Mouse (Mus musculus) lung, postnatal 0 days (tissue): ENCODE measurements at regions not wholly inside any gene's neighbourhood (a gene's known extent, or its start where the extent isn't known, plus 50 kb on each side); places are given as distances from the start of the nearest gene placed in this dataset.

Experiments used
- ATAC-seq: fragments of 200-750 bp; cut with Nextera tagmentation; 2 replicates; pipeline ENCODE4 v1.8.0; 2017; ENCODE audit warnings: moderate library complexity
- DNase-seq: peaks from one replicate; pipeline ENCODE4 v3.0.0-alpha.2; 2016; ENCODE audit warnings: low spot score
- H3K27ac ChIP-seq: fragments of 300-500 bp; sonication (generic); 2 replicates; pipeline ENCODE4 v1.5.1; 2014; ENCODE audit warnings: antibody characterized with exemption, mild to moderate bottlenecking, low read length, mixed read lengths
- H3K27me3 ChIP-seq: fragments of 300-500 bp; sonication (generic); replicated peaks from 2 replicates; pipeline ENCODE4 v1.6.1; 2014; ENCODE audit warnings: low read length, mixed read lengths; ENCODE audit not compliant: insufficient read depth
- H3K36me3 ChIP-seq: fragments of 300-500 bp; sonication (generic); 2 replicates; pipeline ENCODE4 v1.6.1; 2014; ENCODE audit warnings: low read length, mixed read lengths; ENCODE audit not compliant: insufficient read depth
- H3K4me1 ChIP-seq: fragments of 300-500 bp; sonication (generic); 2 replicates; pipeline ENCODE4 v1.6.1; 2014; ENCODE audit warnings: antibody characterized with exemption, low read depth, low read length, mixed read lengths; ENCODE audit not compliant: insufficient read depth
- H3K4me2 ChIP-seq: fragments of 300-500 bp; sonication (generic); replicated peaks from 2 replicates; pipeline ENCODE4 v1.6.1; 2014; ENCODE audit warnings: low read depth, mild to moderate bottlenecking, low read length, moderate library complexity, mixed read lengths
- H3K4me3 ChIP-seq: fragments of 300-500 bp; sonication (generic); 2 replicates; pipeline ENCODE4 v1.5.1; 2014; ENCODE audit warnings: low read depth, low read length
- H3K9ac ChIP-seq: fragments of 300-500 bp; sonication (generic); replicated peaks from 2 replicates; pipeline ENCODE4 v1.6.1; 2014; ENCODE audit warnings: low read depth, mild to moderate bottlenecking
- H3K9me3 ChIP-seq: fragments of 300-500 bp; sonication (generic); 2 replicates; pipeline ENCODE4 v1.6.1; 2016; ENCODE audit warnings: low read length, mixed read lengths
- CTCF ChIP-seq: IDR thresholded peaks from 2 replicates; pipeline ENCODE4 v1.5.1; 2016; ENCODE audit warnings: antibody characterized with exemption, mild to moderate bottlenecking
- EP300 ChIP-seq: IDR thresholded peaks from 2 replicates; pipeline ENCODE4 v1.6.1; 2016; ENCODE audit warnings: antibody characterized with exemption, mild to moderate bottlenecking, control low read depth
- WGBS: fragments of 180-500 bp; shearing (Covaris S2); extraction: QIAGEN DNeasy Blood & Tissue Kit; methylation state at CpG from one replicate; pipeline ENCODE4 v1.1.7; 2014; 5-methylcytosine and 5-hydroxymethylcytosine counted together

DNA sequence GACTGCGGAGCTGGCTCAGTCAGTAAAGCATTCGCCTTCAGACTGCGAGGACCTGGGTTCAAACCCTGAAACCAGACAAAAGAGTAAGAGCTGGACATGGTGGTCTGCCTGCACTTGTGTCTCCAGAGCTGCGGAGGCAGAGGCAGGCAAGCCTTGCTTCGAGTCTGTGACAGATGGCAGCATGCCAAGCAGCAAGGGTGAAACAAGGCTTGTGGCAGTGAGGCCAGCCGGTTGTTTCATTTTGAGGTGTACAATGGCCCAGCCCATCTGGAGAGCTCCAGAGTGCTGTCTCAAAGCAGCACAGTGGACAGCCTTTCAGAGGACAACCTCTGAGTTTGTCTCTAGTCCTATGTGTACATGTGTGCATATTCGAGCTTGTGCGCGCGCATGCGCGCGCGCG, 225.9 kb downstream of the Prex1 start:
- TF ChIP-seq CTCF: no peak
- TF ChIP-seq EP300: no peak
- Histone ChIP-seq H3K4me2 (no peak overlapping the region), H3K9me3 (no peaks in the 10 kb centered on the region), H3K4me3 (no peak overlapping the region), H3K9ac (no peak overlapping the region), H3K36me3 (no peaks in the 10 kb centered on the region), H3K27ac (no peak overlapping the region), H3K4me1 (no peaks in the 10 kb centered on the region), H3K27me3 (no peaks in the 10 kb centered on the region)
- DNase-seq (no peak), ATAC-seq (no peak)
- WGBS: 76% methylated on average over 15 of the region's 15 CpGs

DNA sequence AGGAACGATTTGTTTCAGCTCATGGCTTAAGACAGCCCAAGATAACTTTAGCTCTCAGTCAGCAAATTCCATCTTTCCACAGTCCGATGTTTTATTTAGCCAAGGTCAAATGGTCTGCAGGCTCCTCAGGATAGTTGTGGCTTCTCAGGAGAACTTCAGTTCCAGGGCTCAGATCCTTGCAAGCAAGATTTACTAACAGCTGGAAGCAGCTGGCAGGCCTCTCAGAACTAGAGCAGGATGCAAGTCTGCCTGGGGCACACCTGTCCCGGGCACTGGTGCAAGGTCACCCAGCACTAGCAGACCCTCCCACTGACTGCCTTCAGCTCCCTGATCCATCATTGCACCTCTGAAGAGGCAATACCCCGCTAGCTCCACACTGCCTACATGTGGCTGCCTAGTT, 227.8 kb downstream of the Prex1 start:
- no peak overlapping the region for H3K4me2 ChIP-seq
- no peaks in the 10 kb centered on the region for H3K9me3 ChIP-seq
- ATAC-seq: no peak
- no peak overlapping the region for H3K27ac ChIP-seq
- no peak for DNase-seq
- 39% methylated on average over 4 of the region's 4 CpGs for WGBS
- TF ChIP-seq EP300 (no peak), CTCF (peak; percentile 21; the same call in 1 of the 2 replicates)
- H3K4me1 ChIP-seq: no peaks in the 10 kb centered on the region
- no peaks in the 10 kb centered on the region for H3K27me3 ChIP-seq
- no peak overlapping the region for H3K4me3 ChIP-seq
- no peak overlapping the region for H3K9ac ChIP-seq
- no peaks in the 10 kb centered on the region for H3K36me3 ChIP-seq

DNA sequence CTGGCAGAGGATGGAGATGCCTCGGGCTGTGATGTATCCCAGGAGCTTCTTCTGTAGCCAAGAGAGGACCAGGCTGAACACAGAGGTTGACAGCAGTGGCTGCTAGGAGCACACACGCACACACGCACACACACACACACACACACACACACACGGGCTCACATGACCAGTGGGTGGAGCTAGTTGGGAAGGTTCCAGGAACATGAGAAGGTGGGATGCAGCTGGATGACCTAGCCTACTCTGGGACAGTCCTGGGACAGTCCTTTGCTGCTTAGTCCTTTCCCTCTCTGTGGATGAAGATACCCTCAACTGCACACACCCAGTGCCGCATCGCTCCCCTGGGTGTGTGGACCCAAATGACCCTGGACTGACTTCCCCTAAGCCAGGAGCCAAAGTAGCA, 228.3 kb downstream of the Prex1 start:
- no peak for TF ChIP-seq CTCF
- no peak for TF ChIP-seq EP300
- ATAC-seq (no peak), DNase-seq (no peak)
- H3K9me3 ChIP-seq: no peaks in the 10 kb centered on the region
- H3K36me3 ChIP-seq: no peaks in the 10 kb centered on the region
- 71% methylated on average over 6 of the region's 6 CpGs for WGBS
- no peaks in the 10 kb centered on the region for H3K4me1 ChIP-seq
- no peaks in the 10 kb centered on the region for H3K27me3 ChIP-seq
- H3K27ac ChIP-seq: no peak overlapping the region
- H3K4me2 ChIP-seq: no peak overlapping the region
- no peak overlapping the region for H3K9ac ChIP-seq
- no peak overlapping the region for H3K4me3 ChIP-seq

DNA sequence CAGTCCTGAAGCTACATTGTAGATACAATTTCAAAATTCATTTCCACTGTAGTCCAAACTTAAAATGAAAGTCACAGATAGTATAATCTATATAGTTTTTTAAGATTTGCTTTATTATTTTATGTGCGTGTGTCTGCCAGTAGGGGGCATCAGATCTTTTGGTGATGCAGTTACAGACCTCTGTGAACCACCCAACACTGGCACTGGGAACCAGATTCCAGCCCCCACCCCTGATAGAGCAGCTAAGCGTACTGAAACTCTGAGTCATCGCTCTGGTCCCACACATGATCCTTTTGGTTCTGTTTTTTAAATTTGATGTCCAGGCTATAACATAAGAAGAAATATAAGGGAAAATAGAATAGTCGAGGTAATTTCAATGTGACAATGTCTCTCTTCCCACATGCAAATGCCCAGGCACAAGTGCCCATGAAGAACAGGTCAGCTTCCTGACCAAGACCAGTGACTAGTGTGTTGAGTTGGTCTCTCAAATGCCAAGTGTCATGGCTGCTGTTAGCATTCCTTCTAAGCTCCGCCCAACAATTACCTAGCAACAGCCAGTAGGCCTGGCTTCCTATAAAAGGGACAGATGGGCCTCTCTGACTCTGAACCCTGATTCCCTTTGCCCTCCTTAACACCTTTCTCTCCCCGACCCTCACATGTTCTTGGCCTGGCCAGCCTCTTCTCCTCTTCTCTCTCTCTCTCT, 229.9 kb downstream of the Prex1 start:
- TF ChIP-seq CTCF (no peak; the same call in 1 of the 2 replicates), EP300 (no peak)
- H3K27me3 ChIP-seq: no peaks in the 10 kb centered on the region
- DNase-seq: no peak
- 83% methylated on average over 6 of the region's 6 CpGs for WGBS
- no peak for ATAC-seq
- H3K4me1 ChIP-seq: no peaks in the 10 kb centered on the region
- H3K36me3 ChIP-seq: no peaks in the 10 kb centered on the region
- H3K9ac ChIP-seq: no peak overlapping the region
- H3K4me2 ChIP-seq: no peak overlapping the region
- no peaks in the 10 kb centered on the region for H3K9me3 ChIP-seq
- no peak overlapping the region for H3K27ac ChIP-seq
- H3K4me3 ChIP-seq: no peak overlapping the region

DNA sequence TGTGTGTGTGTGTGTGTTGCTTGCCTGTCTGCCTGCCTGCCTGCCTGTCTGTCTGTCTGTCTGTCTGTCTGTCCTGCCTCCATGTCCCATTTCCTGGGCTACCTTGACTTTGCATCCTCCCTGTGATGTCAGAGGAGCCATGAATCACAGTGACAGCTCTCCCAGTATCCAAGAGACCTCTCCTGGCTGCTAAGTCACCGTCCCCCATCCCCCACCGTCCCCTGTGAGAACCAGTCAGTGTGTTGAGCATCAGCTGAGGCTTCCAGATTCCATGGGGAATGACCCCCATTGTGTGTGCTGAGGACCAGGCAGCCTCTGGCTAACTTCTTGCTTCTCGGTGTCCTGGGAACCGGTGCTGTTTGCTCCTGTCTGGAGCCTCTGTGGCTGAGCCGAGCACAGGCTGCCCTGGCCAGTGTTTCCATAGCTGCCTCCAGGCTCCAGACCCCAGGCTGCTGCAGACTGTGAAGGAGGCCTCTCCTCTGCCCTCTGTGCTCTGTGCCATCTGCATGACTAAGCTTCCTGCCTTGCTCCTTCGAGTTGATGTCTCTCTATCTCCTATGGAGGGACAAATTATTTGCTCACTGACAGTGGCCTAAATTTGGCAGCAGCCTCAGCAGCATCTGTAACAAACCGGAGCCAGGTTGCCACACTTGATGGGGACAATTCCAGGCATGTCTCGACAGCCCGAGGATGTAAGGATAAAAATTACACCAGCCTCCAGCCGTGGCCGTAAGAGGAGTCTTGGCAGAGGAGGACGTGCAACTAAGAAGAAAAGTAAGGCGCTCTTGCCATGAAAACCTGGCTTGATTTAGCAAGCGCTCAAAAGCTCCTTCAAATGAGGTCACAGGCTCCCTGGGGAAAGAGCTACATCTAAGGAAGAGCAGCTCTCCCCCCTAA, 230.7 kb downstream of the Prex1 start:
- DNase-seq (no peak), ATAC-seq (no peak)
- H3K27ac ChIP-seq: no peak overlapping the region
- H3K9me3 ChIP-seq: no peaks in the 10 kb centered on the region
- no peak overlapping the region for H3K9ac ChIP-seq
- no peak overlapping the region for H3K4me2 ChIP-seq
- H3K27me3 ChIP-seq: no peaks in the 10 kb centered on the region
- H3K36me3 ChIP-seq: no peaks in the 10 kb centered on the region
- TF ChIP-seq CTCF: no peak
- no peak for TF ChIP-seq EP300
- H3K4me1 ChIP-seq: no peaks in the 10 kb centered on the region
- no peak overlapping the region for H3K4me3 ChIP-seq
- 51% methylated on average over 14 of the region's 14 CpGs for WGBS

DNA sequence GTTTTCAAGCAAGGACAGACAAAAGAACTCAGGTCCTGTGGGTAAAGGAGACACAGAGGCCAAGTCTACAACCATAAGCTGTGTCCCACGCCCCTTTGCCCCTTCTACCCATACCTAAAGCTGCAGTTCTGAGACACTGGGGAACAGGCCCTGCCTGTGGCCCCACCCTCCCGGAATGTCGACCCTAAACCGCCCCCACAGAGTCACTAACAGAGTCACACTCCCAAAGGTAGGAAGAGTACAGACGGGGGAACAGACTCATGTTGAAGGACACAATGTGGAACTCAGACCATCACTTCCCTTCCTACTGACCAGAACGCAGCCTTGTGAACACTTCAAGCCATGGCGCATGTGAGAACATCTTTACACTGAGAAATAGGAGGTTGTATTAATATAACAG, 231.9 kb downstream of the Prex1 start:
- 85% methylated on average over 7 of the region's 7 CpGs for WGBS
- no peaks in the 10 kb centered on the region for H3K9me3 ChIP-seq
- H3K4me1 ChIP-seq: no peaks in the 10 kb centered on the region
- no peaks in the 10 kb centered on the region for H3K27me3 ChIP-seq
- no peak overlapping the region for H3K4me2 ChIP-seq
- no peak for ATAC-seq
- no peak overlapping the region for H3K4me3 ChIP-seq
- H3K9ac ChIP-seq: no peak overlapping the region
- no peaks in the 10 kb centered on the region for H3K36me3 ChIP-seq
- TF ChIP-seq CTCF (no peak), EP300 (no peak)
- no peak overlapping the region for H3K27ac ChIP-seq
- no peak for DNase-seq
